Mouse (Mus musculus) kidney, embryonic 16.5 days (tissue): ENCODE data around the gene Mypn. TPM values are rescaled to one million over a fixed set of nuclear protein-coding genes. Genes with fewer than 3 reads are reported as not detected.

Experiments used
- ATAC-seq: fragments of 200-750 bp; cut with Nextera tagmentation; 2 replicates; pipeline ENCODE4 v1.8.0; 2017; ENCODE audit warnings: moderate TSS enrichment; ENCODE audit not compliant: low FRiP score, low TSS enrichment
- H3K27ac ChIP-seq: fragments of 300-500 bp; sonication (generic); 2 replicates; pipeline ENCODE4 v1.5.1; 2014; ENCODE audit warnings: low read length
- H3K27me3 ChIP-seq: fragments of 300-500 bp; sonication (generic); 2 replicates; pipeline ENCODE4 v1.6.1; 2014; ENCODE audit warnings: low read length, control low read depth, mixed read lengths; ENCODE audit not compliant: insufficient read depth
- H3K36me3 ChIP-seq: fragments of 300-500 bp; sonication (generic); 2 replicates; pipeline ENCODE4 v1.6.1; 2014; ENCODE audit warnings: low read length, control low read depth, mixed read lengths; ENCODE audit not compliant: insufficient read depth
- H3K4me1 ChIP-seq: fragments of 300-500 bp; sonication (generic); 2 replicates; pipeline ENCODE4 v1.6.1; 2014; ENCODE audit warnings: low read length, control low read depth, mixed read lengths; ENCODE audit not compliant: insufficient read depth
- H3K4me2 ChIP-seq: fragments of 300-500 bp; sonication (generic); replicated peaks from 2 replicates; pipeline ENCODE4 v1.6.1; 2014; ENCODE audit warnings: low read depth, low read length
- H3K4me3 ChIP-seq: fragments of 300-500 bp; sonication (generic); 2 replicates; pipeline ENCODE4 v1.5.1; 2014; ENCODE audit warnings: mild to moderate bottlenecking, low read length
- H3K9ac ChIP-seq: fragments of 300-500 bp; sonication (generic); replicated peaks from 2 replicates; pipeline ENCODE4 v1.6.1; 2014; ENCODE audit warnings: low read length
- H3K9me3 ChIP-seq: fragments of 300-500 bp; sonication (generic); 2 replicates; pipeline ENCODE4 v1.6.1; 2016; ENCODE audit warnings: low read length, control low read depth
- WGBS: fragments of 180-500 bp; shearing (Covaris S2); extraction: QIAGEN DNeasy Blood & Tissue Kit; methylation state at CpG from one replicate; pipeline ENCODE4 v1.1.7; 2014; 5-methylcytosine and 5-hydroxymethylcytosine counted together
- polyA plus RNA-seq: library from polyadenylated mRNA; unstranded; fragments of >200 nt; fragmentation: Nextera tagmentation; extraction: Ambion mirVana; gene quantifications from 2 replicates; pipeline ENCODE4 v1.2.1, GENCODE M21; 2015

Gene Mypn
- polyA plus RNA-seq, 1 experiment from 2014 or later: 0.10 TPM

- Histone ChIP-seq H3K4me1 (no peaks in the 10 kb centered on the region), H3K9me3 (no peaks in the 10 kb centered on the region), H3K27ac (no peak overlapping the region), H3K4me2 (no peak overlapping the region), H3K27me3 (no peaks in the 10 kb centered on the region), H3K4me3 (no peak overlapping the region), H3K36me3 (no peaks in the 10 kb centered on the region), H3K9ac (no peak overlapping the region)
- ATAC-seq: no peak
- 64% methylated on average over 12 of the region's 12 CpGs for WGBS
These were observed 43.1 kb downstream of the Mypn start for GRCm38 (mm10) chr10:63160671-63161070.

- no peak overlapping the region for H3K4me2 ChIP-seq
- H3K27ac ChIP-seq: no peak overlapping the region
- H3K4me1 ChIP-seq: no peaks in the 10 kb centered on the region
- no peaks in the 10 kb centered on the region for H3K27me3 ChIP-seq
- H3K4me3 ChIP-seq: no peak overlapping the region
- no peaks in the 10 kb centered on the region for H3K36me3 ChIP-seq
- H3K9me3 ChIP-seq: no peaks in the 10 kb centered on the region
- no peak for ATAC-seq
- 73% methylated on average over 13 of the region's 13 CpGs for WGBS
- no peak overlapping the region for H3K9ac ChIP-seq
These were observed 45.6 kb downstream of the Mypn start for GRCm38 (mm10) chr10:63158191-63158590.

GRCm38 (mm10) chr10:63157491-63157890 is 46.3 kb downstream of the Mypn start:
- no peak overlapping the region for H3K27ac ChIP-seq
- H3K4me2 ChIP-seq: no peak overlapping the region
- no peaks in the 10 kb centered on the region for H3K27me3 ChIP-seq
- H3K9me3 ChIP-seq: no peaks in the 10 kb centered on the region
- no peaks in the 10 kb centered on the region for H3K4me1 ChIP-seq
- no peak overlapping the region for H3K9ac ChIP-seq
- no peak overlapping the region for H3K4me3 ChIP-seq
- no peak for ATAC-seq
- 78% methylated on average over 4 of the region's 4 CpGs for WGBS
- no peaks in the 10 kb centered on the region for H3K36me3 ChIP-seq

- Histone ChIP-seq H3K4me3 (no peak overlapping the region), H3K36me3 (no peaks in the 10 kb centered on the region), H3K4me1 (no peaks in the 10 kb centered on the region), H3K27ac (no peak overlapping the region), H3K4me2 (no peak overlapping the region), H3K9me3 (no peaks in the 10 kb centered on the region), H3K9ac (no peak overlapping the region), H3K27me3 (no peaks in the 10 kb centered on the region)
- 41% methylated on average over 4 of the region's 4 CpGs for WGBS
- ATAC-seq: no peak
These were observed 46.8 kb downstream of the Mypn start for GRCm38 (mm10) chr10:63156919-63157318.

GRCm38 (mm10) chr10:63156351-63156750 is 47.4 kb downstream of the Mypn start:
- Histone ChIP-seq H3K36me3 (no peaks in the 10 kb centered on the region), H3K9me3 (no peaks in the 10 kb centered on the region), H3K27me3 (no peaks in the 10 kb centered on the region), H3K27ac (no peak overlapping the region), H3K9ac (no peak overlapping the region), H3K4me3 (no peak overlapping the region), H3K4me2 (no peak overlapping the region), H3K4me1 (no peaks in the 10 kb centered on the region)
- WGBS: 91% methylated on average over 1 of the region's 1 CpGs
- ATAC-seq: no peak

GRCm38 (mm10) chr10:63155668-63156350 is 47.9 kb downstream of the Mypn start:
- H3K9me3 ChIP-seq: no peaks in the 10 kb centered on the region
- H3K36me3 ChIP-seq: no peaks in the 10 kb centered on the region
- H3K9ac ChIP-seq: no peak overlapping the region
- 78% methylated on average over 4 of the region's 4 CpGs for WGBS
- H3K27ac ChIP-seq: no peak overlapping the region
- H3K4me3 ChIP-seq: no peak overlapping the region
- ATAC-seq: no peak
- H3K4me1 ChIP-seq: no peaks in the 10 kb centered on the region
- no peak overlapping the region for H3K4me2 ChIP-seq
- H3K27me3 ChIP-seq: no peaks in the 10 kb centered on the region

GRCm38 (mm10) chr10:63154726-63155125 is 49.0 kb downstream of the Mypn start:
- no peak for ATAC-seq
- Histone ChIP-seq H3K9me3 (no peaks in the 10 kb centered on the region), H3K4me3 (no peak overlapping the region), H3K36me3 (no peaks in the 10 kb centered on the region), H3K4me1 (no peaks in the 10 kb centered on the region), H3K4me2 (no peak overlapping the region), H3K9ac (no peak overlapping the region), H3K27ac (no peak overlapping the region), H3K27me3 (no peaks in the 10 kb centered on the region)
- 87% methylated on average over 4 of the region's 4 CpGs for WGBS

GRCm38 (mm10) chr10:63154226-63154625 is 49.5 kb downstream of the Mypn start:
- H3K4me1 ChIP-seq: no peaks in the 10 kb centered on the region
- no peak overlapping the region for H3K4me2 ChIP-seq
- no peak overlapping the region for H3K9ac ChIP-seq
- no peak overlapping the region for H3K4me3 ChIP-seq
- no peaks in the 10 kb centered on the region for H3K27me3 ChIP-seq
- ATAC-seq: no peak
- H3K27ac ChIP-seq: no peak overlapping the region
- no peaks in the 10 kb centered on the region for H3K36me3 ChIP-seq
- no peaks in the 10 kb centered on the region for H3K9me3 ChIP-seq
- 69% methylated on average over 6 of the region's 6 CpGs for WGBS

GRCm38 (mm10) chr10:63153563-63153962 is 50.2 kb downstream of the Mypn start:
- 35% methylated on average over 3 of the region's 3 CpGs for WGBS
- H3K9ac ChIP-seq: no peak overlapping the region
- no peaks in the 10 kb centered on the region for H3K9me3 ChIP-seq
- no peaks in the 10 kb centered on the region for H3K27me3 ChIP-seq
- H3K4me3 ChIP-seq: no peak overlapping the region
- no peak for ATAC-seq
- H3K36me3 ChIP-seq: no peaks in the 10 kb centered on the region
- no peak overlapping the region for H3K4me2 ChIP-seq
- no peak overlapping the region for H3K27ac ChIP-seq
- no peaks in the 10 kb centered on the region for H3K4me1 ChIP-seq

GRCm38 (mm10) chr10:63152358-63152757 is 51.4 kb downstream of the Mypn start:
- Histone ChIP-seq H3K27ac (no peak overlapping the region), H3K4me1 (no peaks in the 10 kb centered on the region), H3K9ac (no peak overlapping the region), H3K36me3 (no peaks in the 10 kb centered on the region), H3K4me2 (no peak overlapping the region), H3K4me3 (no peak overlapping the region), H3K9me3 (no peaks in the 10 kb centered on the region), H3K27me3 (no peaks in the 10 kb centered on the region)
- ATAC-seq: no peak
